Mouse (Mus musculus) C2C12 (cell line): ENCODE data around the gene Ptpn13.

ENCODE experiments used
- CTCF ChIP-seq: IDR thresholded peaks from one replicate; pipeline ENCODE4 v1.5.1; 2011; ENCODE audit not compliant: control insufficient read depth, insufficient read depth, insufficient read length
- MAX ChIP-seq: IDR thresholded peaks from one replicate; pipeline ENCODE4 v1.6.1; 2011; ENCODE audit warnings: mild to moderate bottlenecking, control low read depth
- MYOD1 ChIP-seq: IDR thresholded peaks from one replicate; pipeline ENCODE4 v1.6.1; 2011; ENCODE audit warnings: low read depth; ENCODE audit not compliant: control insufficient read depth, insufficient read length
- USF1 ChIP-seq: IDR thresholded peaks from one replicate; pipeline ENCODE4 v1.6.1; 2011; ENCODE audit warnings: low read depth, mild to moderate bottlenecking, control low read depth, moderate library complexity

- no peak for TF ChIP-seq MAX
- no peak for TF ChIP-seq CTCF
- no peak for TF ChIP-seq USF1
- TF ChIP-seq MYOD1: no peak
Measured at GRCm38 (mm10) chr5:103595394-103596226, 170.6 kb downstream of the Ptpn13 start.
